Mouse (Mus musculus) stomach, postnatal 0 days (tissue): ENCODE measurements at regions not wholly inside any gene's neighbourhood (a gene's known extent, or its start where the extent isn't known, plus 50 kb on each side); places are given as distances from the start of the nearest gene placed in this dataset.

Source experiments
- ATAC-seq: fragments of 200-750 bp; cut with Nextera tagmentation; 2 replicates; pipeline ENCODE4 v1.8.0; 2017; ENCODE audit not compliant: low FRiP score, low TSS enrichment
- DNase-seq: peaks from one replicate; pipeline ENCODE4 v3.0.0-alpha.2; 2016; ENCODE audit warnings: low spot score
- H3K27ac ChIP-seq: fragments of 300-500 bp; sonication (generic); replicated peaks from 2 replicates; pipeline ENCODE4 v1.5.1; 2014; ENCODE audit warnings: mild to moderate bottlenecking, control low read depth
- H3K27me3 ChIP-seq: fragments of 300-500 bp; sonication (generic); 2 replicates; pipeline ENCODE4 v1.6.1; 2014; ENCODE audit warnings: low read length; ENCODE audit not compliant: control insufficient read depth, insufficient read depth
- H3K36me3 ChIP-seq: fragments of 300-500 bp; sonication (generic); 2 replicates; pipeline ENCODE4 v1.6.1; 2014; ENCODE audit warnings: low read length, mixed read lengths; ENCODE audit not compliant: control insufficient read depth, insufficient read depth
- H3K4me1 ChIP-seq: fragments of 300-500 bp; sonication (generic); replicated peaks from 2 replicates; pipeline ENCODE4 v1.6.1; 2014; ENCODE audit warnings: antibody characterized with exemption; ENCODE audit not compliant: control insufficient read depth, insufficient read depth
- H3K4me2 ChIP-seq: fragments of 300-500 bp; sonication (generic); replicated peaks from 2 replicates; pipeline ENCODE4 v1.6.1; 2014; ENCODE audit warnings: low read depth, mild to moderate bottlenecking, control low read depth, moderate library complexity
- H3K4me3 ChIP-seq: fragments of 300-500 bp; sonication (generic); 2 replicates; pipeline ENCODE4 v1.5.1; 2014; ENCODE audit warnings: low read depth, low read length, control low read depth
- H3K9ac ChIP-seq: fragments of 300-500 bp; sonication (generic); 2 replicates; pipeline ENCODE4 v1.6.1; 2014; ENCODE audit warnings: mild to moderate bottlenecking, low read length, control low read depth, mixed read lengths
- H3K9me3 ChIP-seq: fragments of 300-500 bp; sonication (generic); 2 replicates; pipeline ENCODE4 v1.6.1; 2016; ENCODE audit warnings: low read length; ENCODE audit not compliant: control insufficient read depth
- CTCF ChIP-seq: IDR thresholded peaks from 2 replicates; pipeline ENCODE4 v1.5.1; 2016; ENCODE audit warnings: antibody characterized with exemption, low read depth, mild to moderate bottlenecking, moderate library complexity
- EP300 ChIP-seq: optimal IDR thresholded peaks from 2 replicates; pipeline ENCODE3; 2016; ENCODE audit warnings: antibody characterized with exemption
- WGBS: fragments of 180-500 bp; shearing (Covaris S2); extraction: QIAGEN DNeasy Blood & Tissue Kit; methylation state at CpG from one replicate; pipeline ENCODE4 v1.1.7; 2014; 5-methylcytosine and 5-hydroxymethylcytosine counted together

GRCm38 (mm10) chrX:86490309-86490708 is 185.4 kb upstream of the Mageb4 start:
- no peak overlapping the region for H3K9ac ChIP-seq
- no peaks in the 10 kb centered on the region for H3K4me1 ChIP-seq
- H3K9me3 ChIP-seq = no peaks in the 10 kb centered on the region
- no peak overlapping the region for H3K27ac ChIP-seq
- TF ChIP-seq EP300 (no peak), CTCF (peak; percentile 64)
- no peaks in the 10 kb centered on the region for H3K36me3 ChIP-seq
- no peak overlapping the region for H3K4me2 ChIP-seq
- 12% methylated on average over 3 of the region's 3 CpGs for WGBS
- H3K27me3 ChIP-seq = no peaks in the 10 kb centered on the region
- ATAC-seq (no peak), DNase-seq (peak; percentile 14)
- no peak overlapping the region for H3K4me3 ChIP-seq
